Mouse (Mus musculus) activated CD4-positive, CD25-positive, alpha-beta regulatory T cell, adult 4 months (primary cell): ENCODE measurements around the gene Ranbp9. TPM values are rescaled to one million over a fixed set of nuclear protein-coding genes. Genes with fewer than 3 reads are reported as not detected.
"Not testable (repeated sequence)": the region's sequence is repeated elsewhere in the genome, so short reads cannot be mapped to it uniquely, and the experiment has no call there.

Source experiments
- ATAC-seq: one replicate; pipeline ENCODE4 v1.8.0; 2017
- polyA plus RNA-seq, 2 experiments: library from polyadenylated mRNA; unstranded; fragments of 100-300 nt; shearing (Covaris generic); gene quantifications; one replicate each; pipeline ENCODE4 v1.2.1; 2017

The Ranbp9 gene
- polyA plus RNA-seq, 2 experiments from 2014 or later: 28.5 to 32.8 TPM

DNA sequence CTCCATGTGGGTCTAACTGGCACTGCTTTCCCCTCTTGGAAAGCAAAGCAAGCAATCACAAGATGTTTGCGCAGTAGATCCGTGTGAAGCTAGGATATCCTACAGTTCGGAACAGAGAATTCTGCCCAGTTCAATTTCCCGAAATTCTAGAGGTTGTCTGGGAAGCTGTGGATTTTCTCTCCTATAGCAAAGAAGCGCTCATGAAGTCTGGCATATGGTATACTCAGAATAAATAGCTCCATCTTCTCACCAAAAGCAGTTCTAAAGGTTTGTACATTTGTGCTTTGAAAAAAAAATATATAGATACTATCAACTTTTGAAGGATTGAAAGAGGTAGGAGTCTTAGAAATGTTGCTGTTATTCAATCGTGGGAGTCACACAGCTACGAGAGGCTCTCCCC, 14.6 kb upstream of the Ranbp9 start:
- no peak for ATAC-seq

DNA sequence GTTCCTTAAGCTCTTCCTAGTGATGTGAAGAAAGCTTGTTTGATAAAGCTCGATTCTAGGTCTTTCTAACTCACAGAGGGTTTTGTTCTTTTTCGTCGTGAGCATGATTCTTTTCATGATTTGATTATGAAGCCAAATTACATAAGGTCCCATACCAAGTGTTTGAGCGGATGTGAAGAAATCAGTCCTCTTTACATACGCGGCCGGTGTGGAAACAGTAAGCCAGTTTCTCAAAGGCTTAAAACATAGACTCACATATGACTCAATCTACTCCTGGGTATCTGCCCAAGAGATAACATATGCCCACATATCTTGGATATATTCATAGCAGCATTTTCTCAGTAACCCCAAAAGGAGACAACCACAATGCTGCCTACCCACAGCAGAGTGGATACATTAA, 12.6 kb upstream of the Ranbp9 start:
- ATAC-seq: no peak

- no peak for ATAC-seq
Measured at GRCm38 (mm10) chr13:43493058-43493481, 12.0 kb upstream of the Ranbp9 start.

- no peak for ATAC-seq
Measured at GRCm38 (mm10) chr13:43486501-43487213, 5.6 kb upstream of the Ranbp9 start.

DNA sequence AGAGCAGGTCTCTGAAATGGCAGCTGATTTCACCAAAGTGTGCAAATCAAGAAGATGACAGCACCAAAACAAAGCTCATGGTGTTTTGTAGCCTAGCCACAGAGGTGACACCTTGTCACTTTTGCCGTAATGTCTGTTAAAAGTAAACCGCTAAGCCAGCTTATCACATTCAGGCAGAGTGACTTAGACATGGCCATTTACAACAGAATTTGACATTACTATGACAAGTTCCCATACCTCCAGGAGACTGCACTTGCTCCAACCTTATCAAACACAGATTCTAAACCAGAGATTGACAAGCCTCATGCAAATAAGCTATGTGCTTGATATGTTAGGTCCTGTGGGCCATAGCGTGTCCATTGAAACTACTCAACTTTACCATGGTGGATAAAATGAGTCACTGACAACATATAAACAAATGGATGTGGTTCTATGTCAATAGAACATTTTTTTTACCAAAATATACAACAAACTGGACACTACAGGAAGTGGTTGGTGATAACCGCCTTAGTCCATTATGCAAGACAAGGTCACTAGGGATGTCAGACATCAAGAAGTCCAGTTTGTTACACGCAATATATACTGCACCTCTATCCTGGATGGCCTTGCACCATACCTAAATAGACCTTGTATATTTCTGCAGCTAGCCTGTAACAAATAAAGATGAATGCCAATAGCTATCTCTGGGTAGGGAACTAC, 4.3 kb upstream of the Ranbp9 start:
- no peak for ATAC-seq

- ATAC-seq: no peak
Measured at GRCm38 (mm10) chr13:43482782-43483181, 1.7 kb upstream of the Ranbp9 start.

GRCm38 (mm10) chr13:43481859-43482245, 770 bp upstream of the Ranbp9 start:
- ATAC-seq: no peak

GRCm38 (mm10) chr13:43480595-43480956, 506 bp downstream of the Ranbp9 start:
- peak; percentile 5 for ATAC-seq

- ATAC-seq: no peak
Measured at GRCm38 (mm10) chr13:43479767-43480571, 1.1 kb downstream of the Ranbp9 start.

DNA sequence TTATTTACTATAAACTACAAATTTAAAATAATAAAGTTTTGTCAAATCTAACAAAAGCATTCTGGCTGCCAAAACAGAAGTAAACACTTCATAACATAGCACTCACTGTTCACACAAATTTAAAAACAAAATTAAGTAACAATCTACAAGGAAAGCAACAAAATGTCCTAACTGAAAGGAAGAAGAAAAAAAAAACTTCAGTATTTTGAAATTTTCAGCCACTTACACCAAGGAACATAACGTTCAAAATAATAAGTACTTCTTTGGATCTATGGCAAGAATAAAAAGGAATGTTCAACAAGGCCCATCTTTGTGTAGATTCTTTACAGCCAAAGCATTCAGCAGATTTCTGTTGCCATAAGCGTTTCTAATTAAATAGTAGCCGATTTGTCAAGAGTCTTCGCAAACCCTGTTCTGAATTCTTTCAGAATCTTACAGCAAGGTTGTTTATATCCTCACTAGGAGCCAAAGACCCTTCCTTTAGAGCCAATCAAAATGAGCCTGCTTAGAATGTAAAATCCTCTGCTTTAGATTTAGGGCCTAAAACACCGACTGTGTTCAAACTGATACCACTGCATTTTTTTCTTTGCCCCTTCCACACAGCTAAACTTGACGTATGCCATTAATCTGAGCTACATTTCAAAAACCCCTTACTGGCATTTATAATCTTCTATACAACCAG, 1.9 kb downstream of the Ranbp9 start:
- ATAC-seq: no peak

DNA sequence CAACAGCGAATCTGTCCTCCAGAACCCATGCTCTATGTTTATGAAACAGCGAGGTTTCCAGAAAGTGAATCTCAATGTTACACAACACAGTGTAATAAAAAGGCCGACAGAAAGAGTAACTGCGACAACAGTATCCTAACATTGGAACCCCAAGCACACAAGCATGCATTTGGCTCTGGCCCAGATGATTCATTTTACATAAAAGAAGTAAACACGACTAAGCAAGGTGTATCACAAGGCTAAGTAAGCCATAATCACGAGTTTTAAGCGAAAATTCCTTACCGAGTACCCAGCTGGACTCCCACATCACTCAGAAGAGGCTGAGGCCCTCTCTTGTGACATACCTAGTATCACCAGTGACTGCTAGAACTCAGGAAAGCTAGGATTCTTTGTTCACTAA, 2.5 kb downstream of the Ranbp9 start:
- no peak for ATAC-seq

DNA sequence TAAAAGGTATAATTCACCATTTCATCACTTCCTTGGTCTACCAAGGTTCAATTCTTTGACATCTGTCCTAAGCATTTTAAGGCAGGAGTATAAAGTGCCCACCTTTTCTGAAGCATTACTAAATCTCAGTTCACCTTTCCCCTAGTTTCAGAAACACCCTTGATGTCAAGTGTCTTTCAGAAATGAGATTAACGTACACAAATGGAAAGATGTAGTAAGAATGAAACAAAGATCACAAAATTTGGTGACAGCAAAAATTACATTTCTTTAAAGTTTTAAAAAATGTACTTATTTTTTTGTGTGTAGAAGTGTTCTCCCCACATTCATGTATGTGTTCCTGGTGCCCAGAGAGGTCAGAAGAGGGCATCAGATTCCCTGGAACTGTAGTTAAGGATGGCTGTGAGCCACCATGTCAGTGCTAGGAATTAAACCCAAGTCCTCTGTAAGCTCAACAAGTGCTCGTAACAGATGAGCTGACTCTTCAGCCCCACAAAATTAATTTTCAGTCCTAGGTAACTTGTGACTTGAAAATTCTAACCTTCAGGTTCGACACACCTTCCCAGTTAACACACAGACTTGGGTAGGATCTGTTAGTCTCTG, 3.9 kb downstream of the Ranbp9 start:
- ATAC-seq: no peak

- no peak for ATAC-seq
Measured at GRCm38 (mm10) chr13:43476226-43476625, 4.9 kb downstream of the Ranbp9 start.

GRCm38 (mm10) chr13:43474722-43475121, 6.4 kb downstream of the Ranbp9 start:
- no peak for ATAC-seq

- not testable (repeated sequence) for ATAC-seq
Measured at GRCm38 (mm10) chr13:43471861-43472260, 9.2 kb downstream of the Ranbp9 start.

DNA sequence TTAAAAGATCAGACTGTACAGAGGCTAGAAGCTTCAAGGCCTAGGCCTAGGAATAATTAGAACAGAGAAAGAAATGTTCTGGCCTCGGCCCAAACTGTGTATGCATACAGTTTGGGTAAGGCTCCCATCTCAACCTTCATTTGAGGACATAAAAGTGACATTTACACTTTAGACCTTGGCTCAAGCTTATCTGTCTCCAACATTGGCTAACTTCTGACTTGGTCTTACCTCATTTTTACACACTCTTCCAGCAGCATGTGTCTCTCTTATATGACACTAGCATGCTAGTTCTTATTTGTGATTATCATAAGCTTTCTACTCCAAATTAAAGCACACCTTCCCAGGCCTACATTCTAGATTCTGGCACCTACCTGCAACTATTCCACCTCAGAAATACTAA, 11.5 kb downstream of the Ranbp9 start:
- ATAC-seq: no peak

DNA sequence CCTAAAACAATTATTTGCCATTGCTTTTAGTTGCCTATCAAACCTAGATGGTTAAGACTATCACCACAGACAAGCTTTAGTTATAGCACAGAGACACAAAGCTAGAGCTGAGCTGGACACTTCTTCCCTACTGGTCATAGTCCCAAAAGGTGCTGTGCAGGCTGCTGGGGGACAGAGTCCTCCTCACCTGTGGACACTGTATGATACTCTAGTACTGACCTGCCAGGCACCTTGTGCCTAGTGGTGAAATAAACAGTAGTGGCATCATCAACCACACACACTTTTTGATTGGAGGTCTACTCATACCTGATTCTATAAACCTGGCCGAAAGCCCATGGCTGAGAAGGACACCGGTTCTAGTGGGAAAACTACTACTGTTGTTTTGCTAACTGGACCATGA, 16.5 kb downstream of the Ranbp9 start:
- ATAC-seq: no peak

DNA sequence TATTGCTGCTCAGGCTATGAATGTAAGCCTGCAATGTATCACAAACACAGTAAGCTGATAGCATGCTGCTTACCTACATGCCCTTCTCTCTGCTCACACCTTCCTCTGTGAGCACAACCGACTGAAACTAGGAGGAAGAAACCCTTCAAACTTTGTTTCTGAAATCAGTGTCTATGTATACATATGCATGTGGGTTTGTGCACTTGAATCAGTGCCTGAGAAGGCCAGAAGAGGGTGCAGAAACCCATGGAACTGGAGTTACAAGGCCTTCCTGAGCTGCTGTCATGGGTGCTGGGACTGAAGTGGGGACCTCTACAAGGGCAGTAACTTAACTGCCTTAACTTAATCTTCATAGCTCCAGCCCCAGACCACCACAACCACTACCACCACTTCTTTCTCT, 23.9 kb downstream of the Ranbp9 start:
- ATAC-seq: no peak

- no peak for ATAC-seq
Measured at GRCm38 (mm10) chr13:43454431-43454830, 26.7 kb downstream of the Ranbp9 start.

GRCm38 (mm10) chr13:43452843-43453605, 28.1 kb downstream of the Ranbp9 start:
- ATAC-seq: peak; percentile 84

DNA sequence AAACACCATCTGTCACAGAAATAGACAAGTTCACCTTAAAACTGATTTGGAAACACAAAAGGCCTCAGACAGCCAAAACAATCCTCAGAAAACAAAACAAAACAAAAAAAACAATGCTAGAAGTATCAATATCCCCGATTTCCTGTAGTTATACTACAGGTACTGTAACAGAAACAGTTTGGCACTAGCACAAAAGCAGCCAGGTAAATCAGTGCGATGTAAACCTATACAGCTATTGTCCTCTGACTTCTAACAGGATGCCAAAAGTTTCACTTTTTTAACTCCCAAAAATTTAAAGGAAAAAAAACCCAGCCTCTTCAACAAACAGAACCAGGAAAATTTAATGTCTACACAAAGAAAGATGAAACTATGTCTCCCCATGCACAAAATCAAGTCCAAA, 28.9 kb downstream of the Ranbp9 start:
- ATAC-seq: no peak

DNA sequence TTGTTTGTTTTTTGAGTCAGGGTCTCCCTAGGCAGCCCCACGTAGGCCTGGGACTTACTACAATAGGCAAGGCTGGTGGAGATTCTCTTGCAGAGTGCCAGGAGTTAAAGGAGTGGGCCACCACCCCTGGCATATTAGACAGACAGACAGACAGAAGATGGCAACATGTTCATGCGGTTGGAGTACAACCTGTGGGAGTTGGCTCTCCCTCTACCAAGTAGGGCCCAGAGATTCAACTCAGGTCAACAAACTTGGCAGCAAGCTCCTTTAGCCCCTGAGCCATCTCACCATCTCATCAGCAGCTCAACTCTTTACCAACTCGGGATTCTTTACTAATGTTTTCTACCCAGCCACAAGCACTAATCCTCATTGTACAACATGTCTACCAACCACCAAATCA, 30.4 kb downstream of the Ranbp9 start:
- ATAC-seq: no peak
